Mouse (Mus musculus) ES-E14 (cell line): ENCODE results near the gene Pabpc4.

Experiments
- CHD2 ChIP-seq: IDR thresholded peaks from 2 replicates; pipeline ENCODE4 v1.6.1; 2014; ENCODE audit warnings: mild to moderate bottlenecking, low read depth, low read length, inconsistent platforms
- HCFC1 ChIP-seq: IDR thresholded peaks from 2 replicates; pipeline ENCODE4 v1.6.1; 2012; ENCODE audit warnings: low read length, inconsistent platforms, borderline replicate concordance; ENCODE audit not compliant: insufficient read depth
- ZC3H11A ChIP-seq: IDR thresholded peaks from 2 replicates; pipeline ENCODE4 v1.6.1; 2012; ENCODE audit warnings: low read depth, mild to moderate bottlenecking, inconsistent platforms, low read length, borderline replicate concordance

DNA sequence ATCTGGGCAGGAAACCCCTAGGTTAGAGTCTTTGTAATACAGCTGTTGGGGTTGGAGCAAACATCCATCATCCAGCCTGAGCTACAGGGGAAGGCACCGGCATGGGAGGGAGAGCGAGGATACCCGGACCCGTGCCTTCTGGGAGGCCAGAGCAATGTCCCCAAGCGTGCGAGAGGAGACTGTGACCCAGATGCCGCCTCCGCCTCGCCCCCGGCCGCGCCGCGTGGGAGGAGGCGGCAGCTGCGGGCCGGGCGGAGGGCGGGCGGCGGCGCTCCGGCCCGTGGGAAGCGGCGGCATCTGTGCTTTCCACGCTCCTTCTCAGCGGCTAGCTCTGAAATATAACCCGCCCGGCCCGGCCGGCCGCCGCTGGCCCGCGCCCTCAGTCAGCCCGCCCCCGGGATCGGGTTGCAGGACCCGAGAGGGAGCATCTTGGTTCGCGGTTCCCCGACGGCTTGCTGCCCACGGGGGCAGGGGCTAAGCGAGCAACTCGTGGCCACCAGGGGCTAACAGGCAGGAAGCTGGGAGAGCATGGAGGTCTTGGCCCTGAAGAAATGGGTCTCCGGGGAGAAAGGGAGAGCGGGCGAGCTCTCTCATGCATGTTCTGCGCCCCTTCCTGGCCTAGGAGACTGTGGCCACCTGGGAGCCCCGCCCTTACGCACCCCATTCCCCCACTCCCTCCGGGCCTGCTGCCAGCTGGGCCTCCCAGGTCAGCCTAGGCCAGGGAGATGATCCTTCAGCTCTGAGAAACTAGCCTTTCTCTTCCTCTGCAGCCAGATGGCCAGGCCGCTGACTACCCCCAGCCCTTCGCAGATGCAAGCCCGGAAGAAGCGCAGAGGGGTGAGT is 22.6 kb upstream of the Pabpc4 start:
- TF ChIP-seq CHD2 (no peak), HCFC1 (no peak), ZC3H11A (no peak)
